Mouse (Mus musculus): ENCODE results near the gene Nanos3. TPM values are rescaled to one million over a fixed set of nuclear protein-coding genes. Genes with fewer than 3 reads are reported as not detected.

The Nanos3 gene
- polyA plus RNA-seq, 1 experiment from 2014 or later: 5.0 TPM

GRCm38 (mm10) chr8:84167696-84168095 is 17.3 kb downstream of the Nanos3 start:
- Histone ChIP-seq H3K36me3 (ENCODE audit: control insufficient read depth, insufficient read depth, low read length) (peaks cover 13% of the 10 kb centered on the region), H3K4me3 (ENCODE audit: low read depth, low read length) (no peak overlapping the region), H3K27ac (ENCODE audit: low read length) (no peak overlapping the region), H3K9me3 (ENCODE audit: control insufficient read depth, low read depth, low read length) (no peaks in the 10 kb centered on the region), H3K4me2 (replicated peaks; ENCODE audit: low read depth, low read length) (no peak overlapping the region), H3K27me3 (ENCODE audit: control insufficient read depth, insufficient read depth, low read length) (no peaks in the 10 kb centered on the region), H3K4me1 (ENCODE audit: control insufficient read depth, insufficient read depth, low read length) (no peaks in the 10 kb centered on the region), H3K9ac (replicated peaks; ENCODE audit: low read depth, low read length) (no peak overlapping the region)
- WGBS: 82% methylated on average over 2 of the region's 2 CpGs
- no peak for ATAC-seq (ENCODE audit: insufficient number of reproducible peaks, insufficient read depth, low FRiP score, low read depth)

- H3K4me1 ChIP-seq (ENCODE audit: control insufficient read depth, insufficient read depth, low read length): no peaks in the 10 kb centered on the region
- no peak overlapping the region for H3K4me3 ChIP-seq (ENCODE audit: low read depth, low read length)
- H3K9me3 ChIP-seq (ENCODE audit: control insufficient read depth, low read depth, low read length): no peaks in the 10 kb centered on the region
- no peak for ATAC-seq (ENCODE audit: insufficient number of reproducible peaks, insufficient read depth, low FRiP score, low read depth)
- H3K27ac ChIP-seq (ENCODE audit: low read length): no peak overlapping the region
- WGBS: 92% methylated on average over 4 of the region's 4 CpGs
- no peak overlapping the region for H3K4me2 ChIP-seq (replicated peaks; ENCODE audit: low read depth, low read length)
- H3K9ac ChIP-seq (replicated peaks; ENCODE audit: low read depth, low read length): no peak overlapping the region
- H3K36me3 ChIP-seq (ENCODE audit: control insufficient read depth, insufficient read depth, low read length): peaks cover 9% of the 10 kb centered on the region; the same call in 1 of the 2 replicates
- H3K27me3 ChIP-seq (ENCODE audit: control insufficient read depth, insufficient read depth, low read length): no peaks in the 10 kb centered on the region
These were observed 27.4 kb downstream of the Nanos3 start for GRCm38 (mm10) chr8:84157620-84158019.

GRCm38 (mm10) chr8:84149181-84149580 is 35.8 kb downstream of the Nanos3 start:
- no peak for ATAC-seq (ENCODE audit: insufficient number of reproducible peaks, insufficient read depth, low FRiP score, low read depth)
- Histone ChIP-seq H3K9ac (replicated peaks; ENCODE audit: low read depth, low read length) (no peak overlapping the region), H3K9me3 (ENCODE audit: control insufficient read depth, low read depth, low read length) (no peaks in the 10 kb centered on the region), H3K4me2 (replicated peaks; ENCODE audit: low read depth, low read length) (no peak overlapping the region), H3K27me3 (ENCODE audit: control insufficient read depth, insufficient read depth, low read length) (no peaks in the 10 kb centered on the region), H3K36me3 (ENCODE audit: control insufficient read depth, insufficient read depth, low read length) (no peaks in the 10 kb centered on the region), H3K27ac (ENCODE audit: low read length) (no peak overlapping the region), H3K4me1 (ENCODE audit: control insufficient read depth, insufficient read depth, low read length) (peaks cover 17% of the 10 kb centered on the region), H3K4me3 (ENCODE audit: low read depth, low read length) (no peak overlapping the region)
- WGBS: 62% methylated on average over 3 of the region's 3 CpGs

GRCm38 (mm10) chr8:84148531-84148850 is 36.5 kb downstream of the Nanos3 start:
- Histone ChIP-seq H3K4me3 (ENCODE audit: low read depth, low read length) (peak overlapping the region; percentile 63; the same call in 1 of the 2 replicates), H3K4me1 (ENCODE audit: control insufficient read depth, insufficient read depth, low read length) (peaks cover 17% of the 10 kb centered on the region), H3K27me3 (ENCODE audit: control insufficient read depth, insufficient read depth, low read length) (no peaks in the 10 kb centered on the region), H3K9ac (replicated peaks; ENCODE audit: low read depth, low read length) (no peak overlapping the region), H3K36me3 (ENCODE audit: control insufficient read depth, insufficient read depth, low read length) (peaks cover 5% of the 10 kb centered on the region), H3K4me2 (replicated peaks; ENCODE audit: low read depth, low read length) (peak overlapping the region; percentile 88; the same call in 1 of the 2 replicates), H3K27ac (ENCODE audit: low read length) (no peak overlapping the region), H3K9me3 (ENCODE audit: control insufficient read depth, low read depth, low read length) (no peaks in the 10 kb centered on the region)
- WGBS: 85% methylated on average over 5 of the region's 5 CpGs
- ATAC-seq (ENCODE audit: insufficient number of reproducible peaks, insufficient read depth, low FRiP score, low read depth): no peak

GRCm38 (mm10) chr8:84147769-84148530 is 37.1 kb downstream of the Nanos3 start, which contains the start of the genes Cc2d1a and 4930432K21Rik:
TSS of gene Cc2d1a (minus strand) at chr8:84147936.
TSS of gene 4930432K21Rik (plus strand) at chr8:84148025.
- peak within 1 kb of the TSS; percentile 79 for H3K27ac ChIP-seq (ENCODE audit: low read length)

GRCm38 (mm10) chr8:84147324-84147766 is 37.7 kb downstream of the Nanos3 start:
- Histone ChIP-seq H3K4me2 (replicated peaks; ENCODE audit: low read depth, low read length) (peak overlapping the region; percentile 88), H3K27ac (ENCODE audit: low read length) (peak overlapping the region; percentile 79), H3K9me3 (ENCODE audit: control insufficient read depth, low read depth, low read length) (no peaks in the 10 kb centered on the region), H3K27me3 (ENCODE audit: control insufficient read depth, insufficient read depth, low read length) (no peaks in the 10 kb centered on the region), H3K4me1 (ENCODE audit: control insufficient read depth, insufficient read depth, low read length) (peaks cover 17% of the 10 kb centered on the region), H3K36me3 (ENCODE audit: control insufficient read depth, insufficient read depth, low read length) (peaks cover 16% of the 10 kb centered on the region), H3K4me3 (ENCODE audit: low read depth, low read length) (peak overlapping the region; percentile 63), H3K9ac (replicated peaks; ENCODE audit: low read depth, low read length) (peak overlapping the region; percentile 83)
- 5% methylated on average over 13 of the region's 14 CpGs for WGBS
- ATAC-seq (ENCODE audit: insufficient number of reproducible peaks, insufficient read depth, low FRiP score, low read depth): peak; percentile 48; the same call in 1 of the 2 replicates

More at GRCm38 (mm10) chr8:84147769-84148530, 37.1 kb downstream of the Nanos3 start, which contains the start of the genes Cc2d1a and 4930432K21Rik:
- peak within 1 kb of the TSS; percentile 63 for H3K4me3 ChIP-seq (ENCODE audit: low read depth, low read length)
- H3K27me3 ChIP-seq (ENCODE audit: control insufficient read depth, insufficient read depth, low read length): no peaks in the 10 kb centered on the region
- H3K4me1 ChIP-seq (ENCODE audit: control insufficient read depth, insufficient read depth, low read length): peaks cover 17% of the 10 kb centered on the region
- H3K4me2 ChIP-seq (replicated peaks; ENCODE audit: low read depth, low read length): peak within 1 kb of the TSS; percentile 88
- 17% methylated on average over 48 of the region's 49 CpGs for WGBS
- H3K9ac ChIP-seq (replicated peaks; ENCODE audit: low read depth, low read length): peak within 1 kb of the TSS; percentile 83
- peak; percentile 95 for ATAC-seq (ENCODE audit: insufficient number of reproducible peaks, insufficient read depth, low FRiP score, low read depth)
- no peaks in the 10 kb centered on the region for H3K9me3 ChIP-seq (ENCODE audit: control insufficient read depth, low read depth, low read length)
- peaks cover 10% of the 10 kb centered on the region for H3K36me3 ChIP-seq (ENCODE audit: control insufficient read depth, insufficient read depth, low read length)

- Histone ChIP-seq H3K36me3 (ENCODE audit: control insufficient read depth, insufficient read depth, low read length) (peaks cover 37% of the 10 kb centered on the region), H3K4me3 (ENCODE audit: low read depth, low read length) (no peak overlapping the region), H3K4me2 (replicated peaks; ENCODE audit: low read depth, low read length) (no peak overlapping the region), H3K4me1 (ENCODE audit: control insufficient read depth, insufficient read depth, low read length) (peaks cover 17% of the 10 kb centered on the region), H3K27me3 (ENCODE audit: control insufficient read depth, insufficient read depth, low read length) (no peaks in the 10 kb centered on the region), H3K9ac (replicated peaks; ENCODE audit: low read depth, low read length) (no peak overlapping the region), H3K27ac (ENCODE audit: low read length) (no peak overlapping the region), H3K9me3 (ENCODE audit: control insufficient read depth, low read depth, low read length) (no peaks in the 10 kb centered on the region)
- ATAC-seq (ENCODE audit: insufficient number of reproducible peaks, insufficient read depth, low FRiP score, low read depth): no peak
- WGBS: 89% methylated on average over 8 of the region's 8 CpGs
These were observed 40.3 kb downstream of the Nanos3 start for GRCm38 (mm10) chr8:84144636-84145245.

- Histone ChIP-seq H3K27me3 (ENCODE audit: control insufficient read depth, insufficient read depth, low read length) (no peaks in the 10 kb centered on the region), H3K9me3 (ENCODE audit: control insufficient read depth, low read depth, low read length) (no peaks in the 10 kb centered on the region), H3K9ac (replicated peaks; ENCODE audit: low read depth, low read length) (no peak overlapping the region), H3K36me3 (ENCODE audit: control insufficient read depth, insufficient read depth, low read length) (peaks cover 64% of the 10 kb centered on the region), H3K4me2 (replicated peaks; ENCODE audit: low read depth, low read length) (no peak overlapping the region), H3K4me1 (ENCODE audit: control insufficient read depth, insufficient read depth, low read length) (no peaks in the 10 kb centered on the region), H3K4me3 (ENCODE audit: low read depth, low read length) (no peak overlapping the region), H3K27ac (ENCODE audit: low read length) (no peak overlapping the region)
- ATAC-seq (ENCODE audit: insufficient number of reproducible peaks, insufficient read depth, low FRiP score, low read depth): no peak
- 83% methylated on average over 4 of the region's 4 CpGs for WGBS
These were observed 44.2 kb downstream of the Nanos3 start for GRCm38 (mm10) chr8:84140838-84141237.
